Mouse (Mus musculus): ENCODE measurements around the gene Nfatc3.

GRCm38 (mm10) chr8:106123443-106123842 lies 64.8 kb downstream of the Nfatc3 start:
- TF ChIP-seq CTCF (IDR thresholded peaks at IDR 0.05; ENCODE audit: low read depth) (peak; percentile 14; the same call in 1 of the 2 replicates), EP300 (IDR thresholded peaks at IDR 0.05; ENCODE audit: low read depth) (no peak)

Measured in liver, embryonic 14.5 days (tissue).